Mouse (Mus musculus): ENCODE measurements around the gene Itga9.

- TF ChIP-seq CTCF (IDR thresholded peaks at IDR 0.05; ENCODE audit: control insufficient read depth, insufficient read depth, insufficient read length) = no peak
- no peak for TF ChIP-seq USF1 (IDR thresholded peaks at IDR 0.05; ENCODE audit: low read depth)
- TF ChIP-seq MAX (IDR thresholded peaks at IDR 0.05) = no peak
- no peak for TF ChIP-seq MYOD1 (IDR thresholded peaks at IDR 0.05; ENCODE audit: control insufficient read depth, insufficient read length, low read depth)
These were observed 37.2 kb upstream of the Itga9 start for GRCm38 (mm10) chr9:118569328-118569727.
